Mouse (Mus musculus) limb, embryonic 13.5 days (tissue): ENCODE data around the gene Slc29a2. TPM values are rescaled to one million over a fixed set of nuclear protein-coding genes. Genes with fewer than 3 reads are reported as not detected.

ENCODE experiments used
- ATAC-seq: fragments of 200-750 bp; cut with Nextera tagmentation; 2 replicates; pipeline ENCODE4 v1.8.0; 2017; ENCODE audit warnings: low read depth, moderate number of reproducible peaks, moderate TSS enrichment; ENCODE audit not compliant: low FRiP score
- H3K27ac ChIP-seq: fragments of 300-500 bp; sonication (generic); 2 replicates; pipeline ENCODE4 v1.5.1; 2015; ENCODE audit warnings: inconsistent platforms, mild to moderate bottlenecking, moderate library complexity
- H3K27me3 ChIP-seq: fragments of 300-500 bp; sonication (generic); 2 replicates; pipeline ENCODE4 v1.6.1; 2015; ENCODE audit warnings: mild to moderate bottlenecking, inconsistent platforms
- H3K36me3 ChIP-seq: fragments of 300-500 bp; sonication (generic); 2 replicates; pipeline ENCODE4 v1.6.1; 2015; ENCODE audit warnings: inconsistent platforms, mild to moderate bottlenecking, moderate library complexity
- H3K4me1 ChIP-seq: fragments of 300-500 bp; sonication (generic); 2 replicates; pipeline ENCODE4 v1.6.1; 2015; ENCODE audit warnings: inconsistent platforms
- H3K4me2 ChIP-seq: fragments of 300-500 bp; sonication (generic); replicated peaks from 2 replicates; pipeline ENCODE4 v1.6.1; 2015; ENCODE audit warnings: inconsistent platforms, mild to moderate bottlenecking, moderate library complexity
- H3K4me3 ChIP-seq: fragments of 300-500 bp; sonication (generic); 2 replicates; pipeline ENCODE4 v1.5.1; 2015; ENCODE audit warnings: moderate library complexity, mild to moderate bottlenecking, inconsistent platforms
- H3K9ac ChIP-seq: fragments of 300-500 bp; sonication (generic); 2 replicates; pipeline ENCODE4 v1.6.1; 2015; ENCODE audit warnings: mild to moderate bottlenecking, inconsistent platforms
- H3K9me3 ChIP-seq: fragments of 300-500 bp; sonication (generic); 2 replicates; pipeline ENCODE4 v1.6.1; 2016; ENCODE audit warnings: inconsistent platforms
- WGBS: fragments of 180-500 bp; shearing (Covaris S2); methylation state at CpG from one replicate; pipeline ENCODE4 v1.1.7; 2015; 5-methylcytosine and 5-hydroxymethylcytosine counted together
- polyA plus RNA-seq: library from polyadenylated mRNA; unstranded; fragments of >200 nt; fragmentation: Nextera tagmentation; extraction: Ambion mirVana; gene quantifications from 2 replicates; pipeline ENCODE4 v1.2.1, GENCODE M21; 2015

Gene Slc29a2
- polyA plus RNA-seq, 1 experiment from 2014 or later = 6.0 TPM

DNA sequence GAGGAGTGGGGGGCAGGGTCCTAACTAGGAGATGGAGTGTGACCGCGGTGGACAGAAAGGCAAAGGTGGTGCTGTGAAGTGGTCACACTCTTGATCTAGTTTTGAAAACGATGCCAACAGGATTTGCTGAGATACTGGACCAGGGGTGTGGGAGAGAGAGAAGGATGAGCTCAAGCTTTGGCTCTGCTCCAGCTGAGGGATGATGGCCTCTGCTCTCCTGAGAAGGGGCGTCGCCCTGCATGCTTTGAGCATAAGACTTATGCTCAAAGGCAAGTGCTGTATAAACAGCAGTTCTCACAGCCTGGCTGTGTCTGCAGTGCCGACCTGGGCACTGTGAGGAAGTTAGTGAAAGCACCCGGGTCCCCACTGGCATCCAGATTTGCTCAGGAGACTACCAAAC lies 41.4 kb downstream of the Slc29a2 start:
- no peaks in the 10 kb centered on the region for H3K36me3 ChIP-seq
- H3K4me2 ChIP-seq = no peak overlapping the region
- 0 out of 2 replicates have a peak overlapping the region, but pooled peaks have one; percentile 19 for H3K9ac ChIP-seq
- WGBS = 72% methylated on average over 7 of the region's 7 CpGs
- no peak overlapping the region for H3K4me3 ChIP-seq
- ATAC-seq = no peak
- no peak overlapping the region for H3K27ac ChIP-seq
- H3K4me1 ChIP-seq = peaks cover 53% of the 10 kb centered on the region
- no peaks in the 10 kb centered on the region for H3K9me3 ChIP-seq
- no peaks in the 10 kb centered on the region; the same call in 1 of the 2 replicates for H3K27me3 ChIP-seq

DNA sequence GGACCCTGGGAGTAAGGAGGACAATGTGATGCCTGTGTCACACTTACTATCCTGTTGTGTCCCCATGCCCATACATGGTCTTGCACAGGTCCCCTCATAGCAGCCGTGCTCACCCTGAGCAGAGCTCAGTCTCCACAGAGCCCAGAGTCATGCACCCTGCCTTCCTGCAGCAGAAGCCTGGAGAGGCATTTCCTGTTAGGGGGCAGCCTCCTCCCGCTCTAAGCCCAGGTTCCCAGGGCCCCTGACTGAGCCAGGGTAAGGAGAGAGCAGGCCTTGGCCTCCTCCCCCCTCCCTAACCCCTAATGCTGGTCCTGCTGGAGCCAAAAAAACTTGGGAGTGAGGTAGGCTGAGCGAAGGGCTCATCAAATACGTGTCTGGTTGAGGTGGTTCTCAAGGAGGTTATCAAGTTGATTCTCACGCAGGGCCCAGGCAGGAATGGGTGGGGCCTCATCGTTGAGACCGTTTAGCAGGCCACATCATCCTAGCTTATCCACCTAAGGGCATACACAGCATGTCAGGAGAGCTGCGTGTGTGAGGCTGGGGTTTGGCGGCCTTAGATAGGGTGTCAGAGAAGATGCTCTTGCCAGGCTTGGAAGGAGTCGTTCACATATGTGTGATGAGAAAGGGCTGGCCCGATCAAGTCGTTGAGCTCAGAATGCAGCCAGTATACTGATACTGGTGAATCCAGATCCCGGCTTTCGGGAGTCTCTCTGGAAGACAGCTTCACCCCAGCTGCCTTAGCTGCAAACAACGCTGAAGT lies 43.6 kb downstream of the Slc29a2 start:
- H3K9me3 ChIP-seq = no peaks in the 10 kb centered on the region
- 3% methylated on average over 15 of the region's 15 CpGs for WGBS
- no peak for ATAC-seq
- peak overlapping the region; percentile 98 for H3K27ac ChIP-seq
- H3K9ac ChIP-seq = peak overlapping the region; percentile 91
- no peaks in the 10 kb centered on the region; the same call in 1 of the 2 replicates for H3K27me3 ChIP-seq
- no peaks in the 10 kb centered on the region for H3K36me3 ChIP-seq
- peaks cover 54% of the 10 kb centered on the region for H3K4me1 ChIP-seq
- H3K4me3 ChIP-seq = peak overlapping the region; percentile 71
- H3K4me2 ChIP-seq = peak overlapping the region; percentile 97

DNA sequence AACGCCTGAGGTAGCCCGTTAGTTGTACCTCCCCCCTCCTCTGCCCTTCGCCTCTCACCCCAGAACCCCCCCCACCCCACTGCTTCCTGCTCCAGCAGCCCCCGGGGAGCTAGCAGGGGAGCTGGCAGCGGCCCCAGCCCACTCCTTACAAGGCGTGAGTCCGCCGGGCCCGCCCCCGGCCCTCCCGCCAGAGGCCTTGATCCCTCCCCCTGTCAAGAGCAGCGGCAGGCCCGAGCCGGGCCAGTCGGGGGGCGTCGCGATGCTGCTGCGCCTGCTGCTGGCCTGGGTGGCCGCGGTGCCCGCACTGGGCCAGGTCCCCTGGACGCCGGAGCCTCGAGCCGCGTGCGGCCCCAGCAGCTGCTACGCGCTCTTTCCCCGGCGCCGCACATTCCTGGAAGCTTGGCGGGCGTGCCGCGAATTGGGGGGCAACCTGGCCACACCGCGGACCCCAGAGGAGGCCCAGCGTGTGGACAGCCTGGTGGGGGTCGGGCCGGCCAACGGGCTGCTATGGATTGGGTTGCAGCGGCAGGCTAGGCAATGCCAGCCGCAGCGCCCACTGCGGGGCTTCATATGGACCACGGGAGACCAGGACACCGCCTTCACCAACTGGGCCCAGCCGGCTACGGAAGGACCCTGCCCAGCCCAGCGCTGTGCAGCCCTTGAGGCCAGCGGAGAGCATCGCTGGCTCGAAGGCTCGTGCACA lies 44.4 kb downstream of the Slc29a2 start, which contains the start of gene Cd248:
Gene Cd248, plus strand, starts transcription at position 212 of the 703 bp plus-strand sequence.
- Histone ChIP-seq H3K9ac (peak within 1 kb of the TSS; percentile 91), H3K36me3 (no peaks in the 10 kb centered on the region), H3K4me3 (peak within 1 kb of the TSS; percentile 71), H3K9me3 (no peaks in the 10 kb centered on the region), H3K4me2 (peak within 1 kb of the TSS; percentile 97), H3K27ac (peak within 1 kb of the TSS; percentile 98), H3K4me1 (peaks cover 61% of the 10 kb centered on the region), H3K27me3 (no peaks in the 10 kb centered on the region; the same call in 1 of the 2 replicates)
- under 1% methylated on average over 55 of the region's 56 CpGs for WGBS
- peak; percentile 45 for ATAC-seq

DNA sequence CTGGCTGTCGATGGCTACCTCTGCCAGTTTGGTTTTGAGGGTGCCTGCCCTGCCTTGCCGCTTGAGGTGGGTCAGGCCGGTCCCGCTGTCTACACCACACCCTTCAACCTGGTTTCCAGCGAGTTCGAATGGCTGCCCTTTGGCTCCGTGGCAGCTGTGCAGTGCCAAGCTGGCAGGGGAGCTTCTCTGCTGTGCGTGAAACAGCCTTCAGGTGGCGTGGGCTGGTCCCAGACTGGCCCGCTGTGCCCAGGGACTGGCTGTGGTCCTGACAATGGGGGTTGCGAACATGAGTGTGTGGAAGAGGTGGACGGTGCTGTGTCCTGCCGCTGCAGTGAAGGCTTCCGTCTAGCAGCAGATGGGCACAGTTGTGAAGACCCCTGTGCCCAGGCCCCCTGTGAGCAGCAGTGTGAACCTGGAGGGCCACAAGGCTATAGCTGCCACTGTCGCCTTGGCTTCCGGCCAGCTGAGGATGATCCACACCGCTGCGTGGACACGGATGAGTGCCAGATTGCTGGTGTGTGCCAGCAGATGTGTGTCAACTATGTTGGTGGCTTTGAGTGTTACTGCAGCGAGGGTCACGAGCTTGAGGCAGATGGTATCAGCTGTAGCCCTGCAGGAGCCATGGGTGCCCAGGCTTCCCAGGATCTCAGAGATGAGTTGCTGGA lies 45.0 kb downstream of the Slc29a2 start:
- H3K27ac ChIP-seq = peak overlapping the region; percentile 98
- peak overlapping the region; percentile 91 for H3K9ac ChIP-seq
- H3K4me1 ChIP-seq = peaks cover 61% of the 10 kb centered on the region
- peak overlapping the region; percentile 71 for H3K4me3 ChIP-seq
- WGBS = 37% methylated on average over 21 of the region's 21 CpGs
- H3K27me3 ChIP-seq = no peaks in the 10 kb centered on the region; the same call in 1 of the 2 replicates
- H3K36me3 ChIP-seq = no peaks in the 10 kb centered on the region
- no peaks in the 10 kb centered on the region for H3K9me3 ChIP-seq
- no peak for ATAC-seq
- H3K4me2 ChIP-seq = peak overlapping the region; percentile 97

DNA sequence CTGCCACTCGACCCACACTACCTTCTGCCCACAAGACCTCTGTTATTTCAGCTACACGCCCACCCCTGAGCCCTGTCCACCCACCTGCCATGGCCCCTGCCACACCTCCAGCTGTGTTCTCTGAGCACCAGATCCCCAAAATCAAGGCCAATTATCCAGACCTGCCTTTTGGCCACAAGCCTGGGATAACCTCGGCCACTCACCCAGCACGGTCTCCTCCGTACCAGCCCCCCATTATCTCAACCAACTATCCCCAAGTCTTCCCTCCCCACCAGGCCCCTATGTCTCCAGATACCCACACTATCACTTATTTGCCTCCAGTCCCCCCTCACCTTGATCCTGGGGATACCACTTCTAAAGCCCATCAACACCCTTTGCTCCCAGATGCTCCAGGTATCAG lies 45.8 kb downstream of the Slc29a2 start:
- Histone ChIP-seq H3K9ac (peak overlapping the region; percentile 91), H3K36me3 (no peaks in the 10 kb centered on the region), H3K4me2 (peak overlapping the region; percentile 97), H3K4me3 (peak overlapping the region; percentile 71), H3K27me3 (no peaks in the 10 kb centered on the region; the same call in 1 of the 2 replicates), H3K4me1 (peaks cover 61% of the 10 kb centered on the region), H3K9me3 (no peaks in the 10 kb centered on the region), H3K27ac (peak overlapping the region; percentile 98; the same call in 1 of the 2 replicates)
- ATAC-seq = no peak
- 68% methylated on average over 5 of the region's 5 CpGs for WGBS

DNA sequence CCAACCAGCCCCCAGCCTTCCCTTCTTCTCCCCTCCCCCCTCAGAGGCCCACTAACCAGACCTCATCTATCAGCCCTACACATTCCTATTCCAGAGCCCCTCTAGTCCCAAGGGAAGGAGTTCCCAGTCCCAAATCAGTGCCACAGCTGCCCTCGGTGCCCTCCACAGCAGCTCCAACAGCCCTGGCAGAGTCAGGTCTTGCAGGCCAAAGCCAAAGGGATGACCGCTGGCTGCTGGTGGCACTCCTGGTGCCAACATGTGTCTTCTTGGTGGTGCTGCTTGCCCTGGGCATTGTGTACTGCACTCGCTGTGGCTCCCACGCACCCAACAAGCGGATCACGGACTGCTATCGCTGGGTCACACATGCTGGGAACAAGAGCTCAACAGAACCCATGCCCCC lies 46.3 kb downstream of the Slc29a2 start:
- ATAC-seq = no peak
- Histone ChIP-seq H3K4me1 (peaks cover 58% of the 10 kb centered on the region), H3K36me3 (no peaks in the 10 kb centered on the region), H3K27ac (peak overlapping the region; percentile 98), H3K4me2 (peak overlapping the region; percentile 97), H3K4me3 (peak overlapping the region; percentile 71), H3K27me3 (no peaks in the 10 kb centered on the region; the same call in 1 of the 2 replicates), H3K9ac (peak overlapping the region; percentile 69; the same call in 1 of the 2 replicates), H3K9me3 (no peaks in the 10 kb centered on the region)
- WGBS = 77% methylated on average over 7 of the region's 7 CpGs

DNA sequence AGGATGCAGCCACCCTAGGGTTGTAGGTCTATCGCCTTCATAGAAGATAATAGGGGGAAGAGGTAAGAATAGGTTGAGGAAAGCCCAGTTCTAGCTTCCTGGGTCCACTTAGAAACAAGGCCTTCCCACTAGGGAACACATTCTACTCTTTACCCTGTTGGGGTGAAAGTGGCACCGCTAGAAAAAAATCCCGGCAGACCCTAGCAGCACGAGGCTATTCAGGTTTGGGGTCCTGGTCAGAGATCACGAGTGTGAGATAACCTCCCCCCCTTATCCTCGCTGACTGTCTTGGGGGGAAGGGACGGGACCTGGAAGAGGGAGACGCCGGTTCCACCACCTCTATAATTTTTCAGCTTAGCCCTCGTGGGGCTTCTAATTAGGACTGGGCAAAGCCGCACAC lies 47.4 kb downstream of the Slc29a2 start:
- no peaks in the 10 kb centered on the region for H3K36me3 ChIP-seq
- H3K27me3 ChIP-seq = no peaks in the 10 kb centered on the region; the same call in 1 of the 2 replicates
- ATAC-seq = no peak
- 3% methylated on average over 11 of the region's 11 CpGs for WGBS
- peak overlapping the region; percentile 71 for H3K4me3 ChIP-seq
- H3K9ac ChIP-seq = peak overlapping the region; percentile 69
- no peaks in the 10 kb centered on the region for H3K9me3 ChIP-seq
- H3K27ac ChIP-seq = peak overlapping the region; percentile 98
- H3K4me1 ChIP-seq = peaks cover 54% of the 10 kb centered on the region
- H3K4me2 ChIP-seq = peak overlapping the region; percentile 97

DNA sequence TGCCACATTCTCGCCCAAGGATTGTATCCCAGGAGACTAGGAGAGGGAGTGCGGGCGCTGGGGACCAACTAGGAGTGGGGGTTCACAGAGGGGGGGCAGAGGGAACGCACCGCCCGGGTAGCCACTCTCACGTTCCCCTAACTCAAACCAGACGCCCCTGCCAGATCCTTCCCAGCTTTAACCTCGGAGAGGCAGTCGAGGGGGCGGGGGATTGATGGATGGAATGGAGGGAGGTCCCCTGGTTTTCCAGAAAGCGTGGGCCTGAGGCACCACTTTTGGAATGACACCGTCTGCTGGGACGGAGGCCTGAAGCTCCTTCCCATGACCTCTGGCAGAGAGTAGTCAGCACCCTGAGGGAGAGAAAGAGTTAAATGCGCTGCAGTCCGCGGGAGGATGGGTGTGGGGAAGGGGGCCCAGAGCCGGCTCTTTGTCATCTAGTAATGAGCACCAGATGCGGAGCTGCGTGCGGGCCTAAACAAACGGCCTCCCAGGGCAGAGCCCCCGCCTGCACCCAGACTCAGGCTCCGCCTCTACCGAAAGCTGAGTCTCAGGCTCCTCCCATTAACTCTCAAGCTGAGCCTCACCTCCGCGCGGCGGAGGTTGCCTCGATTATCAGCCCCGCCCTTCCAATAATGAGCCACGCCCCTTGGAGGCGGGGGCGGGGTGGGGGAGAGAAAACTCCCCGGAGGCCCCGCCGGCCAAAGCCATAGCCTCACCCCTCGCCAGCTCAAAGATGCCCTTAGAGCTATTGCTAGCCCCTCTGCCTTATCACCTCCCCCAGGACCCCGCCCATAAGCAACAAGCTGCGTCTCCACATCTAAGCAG lies 48.1 kb downstream of the Slc29a2 start:
- Histone ChIP-seq H3K27ac (peak overlapping the region; percentile 98), H3K4me1 (peaks cover 50% of the 10 kb centered on the region), H3K36me3 (no peaks in the 10 kb centered on the region), H3K9ac (peak overlapping the region; percentile 69), H3K27me3 (no peaks in the 10 kb centered on the region; the same call in 1 of the 2 replicates), H3K4me2 (peak overlapping the region; percentile 97), H3K9me3 (no peaks in the 10 kb centered on the region), H3K4me3 (peak overlapping the region; percentile 71)
- peak; percentile 85 for ATAC-seq
- under 1% methylated on average over 38 of the region's 40 CpGs for WGBS

DNA sequence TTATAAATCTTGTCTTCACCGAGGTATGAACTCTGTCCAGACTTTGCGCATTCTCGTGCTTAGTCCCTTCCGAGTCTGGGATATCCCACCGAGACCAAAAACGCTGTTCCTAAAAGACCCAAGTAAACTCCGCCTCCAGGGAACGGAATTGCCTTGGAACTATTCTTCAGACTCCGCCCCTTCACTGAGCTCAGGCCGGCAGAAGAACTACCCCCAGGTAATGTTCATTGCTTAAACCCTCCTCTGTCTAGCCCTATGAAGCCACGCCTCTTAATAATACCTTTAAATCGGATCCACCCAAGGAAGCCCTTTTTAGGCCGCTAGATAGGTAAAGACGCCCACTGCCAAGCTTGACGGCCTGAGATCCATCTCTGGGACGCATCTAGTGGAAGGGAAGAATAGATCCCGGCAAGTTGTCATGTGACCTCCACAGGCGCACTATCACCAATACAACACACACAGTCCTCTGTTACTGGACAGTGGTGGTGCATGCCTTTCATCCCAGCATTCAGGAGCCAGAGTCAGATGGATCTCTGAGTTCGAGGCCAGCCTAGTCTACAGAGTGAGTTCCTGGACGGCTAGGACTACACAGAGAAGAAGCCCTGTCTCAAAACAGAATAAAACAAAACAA lies 48.8 kb downstream of the Slc29a2 start:
- Histone ChIP-seq H3K9me3 (no peaks in the 10 kb centered on the region), H3K27ac (peak overlapping the region; percentile 98), H3K9ac (peak overlapping the region; percentile 69), H3K36me3 (no peaks in the 10 kb centered on the region), H3K27me3 (no peaks in the 10 kb centered on the region; the same call in 1 of the 2 replicates), H3K4me1 (peaks cover 42% of the 10 kb centered on the region), H3K4me3 (peak overlapping the region; percentile 71), H3K4me2 (peak overlapping the region; percentile 97)
- ATAC-seq = peak; percentile 29; the same call in 1 of the 2 replicates
- 2% methylated on average over 20 of the region's 20 CpGs for WGBS

DNA sequence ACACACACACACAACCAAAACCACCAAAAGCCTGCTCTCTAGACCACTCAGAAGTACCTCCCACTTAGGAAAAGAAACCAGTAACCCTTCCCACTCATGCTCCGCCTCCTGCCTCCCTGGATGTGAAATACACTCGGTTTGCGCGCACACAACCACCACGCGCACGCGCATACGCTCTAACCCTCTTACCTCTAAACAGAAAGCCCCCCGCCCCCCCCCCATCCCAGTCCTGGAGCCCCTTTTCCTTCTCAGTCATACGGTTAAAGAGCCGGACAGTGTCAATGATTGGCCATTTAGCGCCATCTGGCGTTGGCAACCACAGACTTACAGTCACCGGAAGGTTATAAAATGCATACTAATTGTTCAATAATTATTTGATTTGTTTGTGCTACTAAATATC lies 49.4 kb downstream of the Slc29a2 start:
- ATAC-seq = peak; percentile 30; the same call in 1 of the 2 replicates

More for the DNA sequence above, 49.4 kb downstream of the Slc29a2 start:
- no peaks in the 10 kb centered on the region for H3K36me3 ChIP-seq
- H3K9me3 ChIP-seq = no peaks in the 10 kb centered on the region
- peak overlapping the region; percentile 69; the same call in 1 of the 2 replicates for H3K9ac ChIP-seq
- peak overlapping the region; percentile 71 for H3K4me3 ChIP-seq
- peaks cover 41% of the 10 kb centered on the region for H3K4me1 ChIP-seq
- WGBS = under 1% methylated on average over 15 of the region's 15 CpGs
- H3K27me3 ChIP-seq = no peaks in the 10 kb centered on the region; the same call in 1 of the 2 replicates
- peak overlapping the region; percentile 97 for H3K4me2 ChIP-seq
- peak overlapping the region; percentile 98 for H3K27ac ChIP-seq
